Mouse (Mus musculus): ENCODE data around the gene Rdm1. TPM values are rescaled to one million over a fixed set of nuclear protein-coding genes. Genes with fewer than 3 reads are reported as not detected.

The Rdm1 gene
- total and polyA plus RNA-seq, 3 experiments: 6.5 to 6.8 TPM; not detected in 1

DNA sequence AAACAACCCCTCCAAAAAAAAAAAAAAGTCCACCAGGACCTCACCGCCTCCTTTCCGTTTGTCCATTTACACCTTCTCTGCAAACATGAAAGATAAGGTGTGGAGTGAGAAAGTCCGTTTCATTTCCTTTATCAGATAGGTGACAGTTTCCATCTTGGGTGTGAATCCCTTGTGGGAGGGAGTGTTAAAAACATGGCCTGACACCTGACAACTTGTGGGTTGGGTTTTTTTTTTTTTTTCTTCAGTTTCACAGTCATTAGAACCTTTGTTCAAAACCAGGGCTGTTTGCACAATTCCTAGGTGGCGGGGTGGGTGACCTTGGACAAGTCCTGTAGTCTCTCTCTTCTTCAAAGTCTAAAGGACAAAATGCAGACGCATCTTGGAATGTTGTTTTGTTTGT is 34.8 kb downstream of the Rdm1 start (continued):
- no peak for TF ChIP-seq SIN3A (IDR thresholded peaks at IDR 0.05; ENCODE audit: low read length)

DNA sequence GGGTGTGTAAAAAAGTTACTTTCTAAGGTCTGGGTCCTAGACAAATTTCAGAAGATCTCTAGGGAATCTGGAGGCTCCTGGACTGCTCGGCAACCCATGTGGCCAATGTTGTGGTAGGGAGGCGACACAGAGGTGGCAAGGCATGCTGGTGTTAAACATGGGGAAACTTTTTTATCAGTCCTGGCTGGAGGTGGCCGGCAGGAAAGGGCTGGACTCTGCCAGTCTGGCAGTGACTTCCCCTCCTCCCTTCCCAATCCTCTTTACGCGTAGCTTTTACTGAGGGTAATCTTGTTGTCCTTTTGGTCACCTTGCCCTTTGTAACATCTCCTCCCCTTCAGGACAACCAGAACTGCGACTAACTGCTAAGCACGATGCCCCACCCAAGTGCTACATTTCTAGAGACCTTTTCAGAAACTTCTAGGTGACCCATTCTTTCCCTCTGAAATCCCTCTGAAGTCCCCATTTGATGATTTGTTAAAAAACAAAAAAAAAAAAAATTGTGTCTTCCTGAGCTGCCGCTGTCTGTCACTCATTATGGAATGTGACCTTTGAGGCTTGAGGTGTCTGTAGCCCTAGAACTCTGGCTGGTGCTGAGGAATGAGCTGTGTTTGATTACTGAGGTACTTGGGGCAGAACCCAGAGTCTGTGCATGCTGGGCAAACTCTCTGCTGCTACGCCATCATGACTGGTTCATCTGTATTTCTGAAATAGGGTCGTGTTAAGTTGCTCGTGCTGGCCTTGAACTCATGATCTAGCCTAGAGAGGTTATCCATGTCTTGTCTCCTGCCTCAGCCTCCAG is 36.4 kb downstream of the Rdm1 start:
- DNase-seq (ENCODE audit: low read depth, low spot score): no peak
- Histone ChIP-seq H3K9me3 (replicated peaks; ENCODE audit: insufficient read depth, low read length) (no peaks in the 10 kb centered on the region), H3K9ac (ENCODE audit: control insufficient read depth, low read depth, low read length, poor library complexity, severe bottlenecking) (no peak overlapping the region), H3K36me3 (ENCODE audit: control insufficient read depth in 1 of 2, insufficient read depth in 2 of 2, low read length in 2 of 2) (peaks cover 0 to 17% of the 10 kb centered on the region in 2 experiments; a peak in 2 of 4 replicates), H3K4me1 (ENCODE audit: control insufficient read depth in 1 of 2, insufficient read depth in 2 of 2, low read length in 2 of 2) (peaks cover 5 to 31% of the 10 kb centered on the region in 2 experiments; a peak in 3 of 4 replicates), H3K27me3 (ENCODE audit: control insufficient read depth in 1 of 2, insufficient read depth in 2 of 2, low read length in 2 of 2) (no peaks in the 10 kb centered on the region), H3K79me2 (ENCODE audit: control insufficient read depth, insufficient read depth, low read length, poor library complexity) (no peaks in the 10 kb centered on the region), H3K27ac (ENCODE audit: control insufficient read depth, low read depth, low read length) (no peak overlapping the region), H3K4me3 (ENCODE audit: control insufficient read depth in 1 of 2, insufficient read depth in 1 of 2, low read depth in 2 of 2, low read length in 2 of 2) (no peak overlapping the region)
- TF ChIP-seq MXI1 (IDR thresholded peaks at IDR 0.05; ENCODE audit: low read depth, low read length) (no peak), MEF2A (IDR thresholded peaks at IDR 0.05; ENCODE audit: extremely low read depth, insufficient replicate concordance, low read depth, low read length, poor library complexity, severe bottlenecking) (no peak), POLR2A (IDR thresholded peaks at IDR 0.05; ENCODE audit: control insufficient read depth in 1 of 2, insufficient read depth in 1 of 2, low read depth in 1 of 2, low read length in 2 of 2, poor library complexity in 1 of 2) (no peak), CTCF (IDR thresholded peaks at IDR 0.05 in 2 of 3, conservative IDR thresholded peaks at IDR 0.05 in 1 of 3; ENCODE audit: control insufficient read depth in 1 of 3, insufficient read depth in 1 of 3, low read depth in 2 of 3, low read length in 3 of 3, poor library complexity in 1 of 3, severe bottlenecking in 1 of 3) (no peak), RCOR1 (IDR thresholded peaks at IDR 0.05; ENCODE audit: low read depth, low read length) (no peak), TBP (IDR thresholded peaks at IDR 0.05; ENCODE audit: low read depth, low read length) (no peak), USF1 (IDR thresholded peaks at IDR 0.05; ENCODE audit: low read depth, low read length) (no peak), BHLHE40 (IDR thresholded peaks at IDR 0.05; ENCODE audit: borderline replicate concordance, low read depth, low read length) (no peak), TAL1 (IDR thresholded peaks at IDR 0.05; ENCODE audit: low read length) (no peak), JUND (IDR thresholded peaks at IDR 0.05; ENCODE audit: low read depth, low read length) (no peak), ZC3H11A (IDR thresholded peaks at IDR 0.05; ENCODE audit: low read depth, low read length) (no peak), E2F4 (IDR thresholded peaks at IDR 0.05; ENCODE audit: borderline replicate concordance, low read depth, low read length) (no peak), CHD2 (IDR thresholded peaks at IDR 0.05; ENCODE audit: low read length) (no peak), MYB (IDR thresholded peaks at IDR 0.05; ENCODE audit: low read depth, low read length) (no peak), UBTF (IDR thresholded peaks at IDR 0.05; ENCODE audit: borderline replicate concordance, insufficient read depth, low read depth, low read length) (no peak), ELF1 (IDR thresholded peaks at IDR 0.05; ENCODE audit: low read depth, low read length) (no peak), ZMIZ1 (IDR thresholded peaks at IDR 0.05; ENCODE audit: low read depth, low read length) (no peak), EP300 (IDR thresholded peaks at IDR 0.05; ENCODE audit: low read depth in 1 of 2, low read length in 2 of 2) (no peak), MAFK (IDR thresholded peaks at IDR 0.05; ENCODE audit: borderline replicate concordance, low read depth, low read length) (no peak)
